Mouse (Mus musculus) right cerebral cortex, postnatal 10 days (tissue): ENCODE results near the gene Yipf3.
A peak's percentile ranks its signal among the peaks of the same experiment; 100 is the strongest.

Experiments used
- DNase-seq, 2 experiments: peaks; one replicate each; pipeline ENCODE4 v3.0.0; 2021; ENCODE audit warnings: low spot score in 2 of 2

Gene Yipf3

GRCm38 (mm10) chr17:46254106-46254505 is 6.2 kb downstream of the Yipf3 start:
- peak; percentile 61 to 66 for DNase-seq

- peak in 1 of 2 experiments; percentile 39 for DNase-seq
These were observed 7.3 kb downstream of the Yipf3 start for GRCm38 (mm10) chr17:46255147-46255546.

GRCm38 (mm10) chr17:46258279-46259053 is 10.6 kb downstream of the Yipf3 start:
- DNase-seq = peak in 1 of 2 experiments; percentile 33

GRCm38 (mm10) chr17:46259675-46260074 is 11.8 kb downstream of the Yipf3 start:
- DNase-seq = peak in 1 of 2 experiments; percentile 21

GRCm38 (mm10) chr17:46262201-46262694 is 14.4 kb downstream of the Yipf3 start:
- DNase-seq = no peak

GRCm38 (mm10) chr17:46265502-46265901 is 17.6 kb downstream of the Yipf3 start:
- no peak for DNase-seq

- DNase-seq = peak; percentile 88 to 92
These were observed 18.2 kb downstream of the Yipf3 start for GRCm38 (mm10) chr17:46265918-46266618.

GRCm38 (mm10) chr17:46266986-46267385 is 19.1 kb downstream of the Yipf3 start:
- DNase-seq = peak in 1 of 2 experiments; percentile 18

- peak in 1 of 2 experiments; percentile 20 for DNase-seq
These were observed 19.6 kb downstream of the Yipf3 start for GRCm38 (mm10) chr17:46267511-46267910.

GRCm38 (mm10) chr17:46268026-46268720 is 20.3 kb downstream of the Yipf3 start:
- peak in 1 of 2 experiments; percentile 21 for DNase-seq

- DNase-seq = peak; percentile 59 to 60
These were observed 22.1 kb downstream of the Yipf3 start for GRCm38 (mm10) chr17:46269771-46270534.

- DNase-seq = peak in 1 of 2 experiments; percentile 17
These were observed 24.2 kb downstream of the Yipf3 start for GRCm38 (mm10) chr17:46272058-46272457.

GRCm38 (mm10) chr17:46272675-46273074 is 24.8 kb downstream of the Yipf3 start:
- peak in 1 of 2 experiments; percentile 16 for DNase-seq

- peak in 1 of 2 experiments; percentile 17 for DNase-seq
These were observed 25.9 kb downstream of the Yipf3 start for GRCm38 (mm10) chr17:46273803-46274236.

GRCm38 (mm10) chr17:46274465-46274864 is 26.6 kb downstream of the Yipf3 start:
- DNase-seq = peak in 1 of 2 experiments; percentile 15

- DNase-seq = peak in 1 of 2 experiments; percentile 16
These were observed 27.2 kb downstream of the Yipf3 start for GRCm38 (mm10) chr17:46275034-46275433.

- peak in 1 of 2 experiments; percentile 14 for DNase-seq
These were observed 27.6 kb downstream of the Yipf3 start for GRCm38 (mm10) chr17:46275506-46275905.

GRCm38 (mm10) chr17:46277586-46277985 is 29.7 kb downstream of the Yipf3 start:
- DNase-seq = no peak

- no peak for DNase-seq
These were observed 30.3 kb downstream of the Yipf3 start for GRCm38 (mm10) chr17:46278011-46278765.

GRCm38 (mm10) chr17:46282483-46283123 is 34.7 kb downstream of the Yipf3 start, which contains the start of gene Tjap1:
Gene Tjap1 (minus strand): TSS chr17:46283026.
- peak; percentile 91 for DNase-seq
